Mouse (Mus musculus): ENCODE results near the gene Zfp92. TPM values are rescaled to one million over a fixed set of nuclear protein-coding genes. Genes with fewer than 3 reads are reported as not detected.
"Not testable (repeated sequence)": the region's sequence is repeated elsewhere in the genome, so short reads cannot be mapped to it uniquely, and the experiment has no call there.

Gene Zfp92
- polyA plus RNA-seq (2015; fragmentation: Nextera tagmentation; extraction: Ambion mirVana), result not detected in 2 replicates

DNA sequence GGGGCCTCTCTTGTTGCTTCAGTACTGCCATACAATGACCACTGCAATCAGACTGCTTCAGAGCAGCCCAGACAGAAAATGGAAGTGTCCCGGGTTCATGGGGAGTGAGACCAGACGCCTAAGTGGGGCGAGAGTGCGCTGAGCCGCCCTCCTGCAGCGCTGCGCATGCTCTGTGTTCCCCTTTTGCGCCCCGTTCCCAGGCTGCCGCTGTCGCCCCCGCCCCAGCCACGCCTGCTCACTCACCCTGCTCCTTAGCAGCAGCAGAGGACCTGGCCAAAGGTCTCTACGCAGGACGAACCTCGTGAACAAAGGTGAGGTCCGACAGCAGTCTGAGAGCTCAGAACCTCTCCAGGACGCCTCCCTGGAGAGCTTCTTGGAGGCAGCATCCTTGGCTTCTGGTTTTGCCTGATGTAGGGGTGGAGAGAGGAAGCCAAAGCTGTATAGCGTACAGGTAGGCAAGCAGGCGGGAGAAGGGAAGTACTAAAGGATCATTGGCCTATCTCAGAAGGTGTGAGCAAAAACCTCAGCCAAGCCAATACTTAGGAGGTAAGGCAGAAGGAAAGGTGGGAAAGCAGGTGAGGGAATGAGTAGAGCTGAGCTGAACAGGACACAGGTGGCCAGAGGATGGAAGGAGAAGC, at the start of gene Zfp92:
Gene Zfp92, plus strand, starts transcription at position 217 of the 638 bp plus-strand sequence.
- Histone ChIP-seq H3K9ac (replicated peaks) (no peak within 1 kb of the TSS), H3K4me2 (ENCODE audit: low read depth, low read length) (peak within 1 kb of the TSS; percentile 34; the same call in 1 of the 2 replicates), H3K27me3 (ENCODE audit: insufficient read depth, low read length) (peaks cover 7% of the 10 kb centered on the region; the same call in 1 of the 2 replicates), H3K36me3 (replicated peaks; ENCODE audit: insufficient read depth, low read length) (no peaks in the 10 kb centered on the region), H3K9me3 (ENCODE audit: low read length) (no peaks in the 10 kb centered on the region), H3K27ac (ENCODE audit: low read depth) (no peak within 1 kb of the TSS), H3K4me1 (ENCODE audit: insufficient read depth) (no peaks in the 10 kb centered on the region), H3K4me3 (ENCODE audit: low read depth, low read length) (0 out of 2 replicates have a peak within 1 kb of the TSS, but pooled peaks have one; percentile 16)
- DNase-seq (no peak), ATAC-seq (no peak)
- 13% methylated on average over 16 of the region's 20 CpGs for WGBS (ENCODE audit: insufficient replicate concordance)
- TF ChIP-seq CTCF (IDR thresholded peaks at IDR 0.05; ENCODE audit: low read depth) (no peak), EP300 (IDR thresholded peaks at IDR 0.05; ENCODE audit: low read depth) (no peak)

DNA sequence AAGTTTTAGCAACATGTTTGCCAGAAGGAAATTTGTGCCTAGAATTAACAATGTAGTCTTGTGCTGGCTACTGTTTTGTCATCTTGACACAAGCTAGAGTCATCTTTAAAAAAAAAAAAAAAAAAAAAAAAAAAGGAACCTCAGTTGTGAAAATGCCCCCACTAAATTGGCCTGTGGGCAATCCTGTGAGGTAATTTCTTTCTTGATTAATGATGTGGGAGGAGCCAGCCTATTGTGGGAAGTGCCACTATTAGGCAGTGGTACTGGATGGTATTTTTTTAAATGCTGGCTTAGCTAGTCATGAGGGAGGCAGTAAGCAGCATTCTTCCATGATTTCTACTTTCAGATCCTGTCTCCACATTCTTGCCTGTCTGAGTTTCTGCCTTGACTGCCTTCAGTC, 47.6 kb upstream of the Zfp92 start:
- no peak overlapping the region for H3K9ac ChIP-seq (replicated peaks)
- H3K9me3 ChIP-seq (ENCODE audit: low read length), result no peaks in the 10 kb centered on the region
- no peaks in the 10 kb centered on the region for H3K27me3 ChIP-seq (ENCODE audit: insufficient read depth, low read length)
- H3K4me1 ChIP-seq (ENCODE audit: insufficient read depth), result no peaks in the 10 kb centered on the region
- H3K36me3 ChIP-seq (replicated peaks; ENCODE audit: insufficient read depth, low read length), result no peaks in the 10 kb centered on the region
- H3K4me3 ChIP-seq (ENCODE audit: low read depth, low read length), result no peak overlapping the region
- no peak for TF ChIP-seq CTCF (IDR thresholded peaks at IDR 0.05; ENCODE audit: low read depth)
- ATAC-seq (no peak), DNase-seq (no peak)
- H3K27ac ChIP-seq (ENCODE audit: low read depth), result no peak overlapping the region
- no peak overlapping the region for H3K4me2 ChIP-seq (ENCODE audit: low read depth, low read length)

DNA sequence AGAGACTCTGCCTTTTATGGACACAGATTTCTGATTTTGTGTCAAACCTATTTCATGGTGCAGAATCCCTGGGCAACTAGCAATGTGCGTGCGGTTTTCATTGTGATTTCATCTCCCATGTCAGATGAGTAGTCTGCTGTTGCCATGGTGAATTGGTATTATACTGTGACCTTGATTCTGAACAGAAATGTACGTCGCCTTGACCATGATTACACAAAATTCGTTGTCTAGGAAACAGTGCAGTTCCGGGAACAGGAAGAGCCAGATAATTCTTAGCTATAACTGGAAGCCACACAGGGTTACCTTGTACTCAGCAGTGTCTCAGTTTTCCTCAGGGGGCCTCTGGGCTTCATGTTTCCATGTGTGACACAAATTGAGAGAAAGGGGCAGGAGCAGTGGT, 26.5 kb upstream of the Zfp92 start:
- H3K9ac ChIP-seq (replicated peaks), result no peak overlapping the region
- no peaks in the 10 kb centered on the region for H3K36me3 ChIP-seq (replicated peaks; ENCODE audit: insufficient read depth, low read length)
- WGBS (ENCODE audit: insufficient replicate concordance), result 69% methylated on average over 6 of the region's 6 CpGs
- H3K4me3 ChIP-seq (ENCODE audit: low read depth, low read length), result no peak overlapping the region
- no peaks in the 10 kb centered on the region for H3K27me3 ChIP-seq (ENCODE audit: insufficient read depth, low read length)
- H3K4me2 ChIP-seq (ENCODE audit: low read depth, low read length), result no peak overlapping the region
- no peak for ATAC-seq
- H3K27ac ChIP-seq (ENCODE audit: low read depth), result no peak overlapping the region
- no peak for TF ChIP-seq CTCF (IDR thresholded peaks at IDR 0.05; ENCODE audit: low read depth)
- TF ChIP-seq EP300 (IDR thresholded peaks at IDR 0.05; ENCODE audit: low read depth), result no peak
- no peaks in the 10 kb centered on the region for H3K9me3 ChIP-seq (ENCODE audit: low read length)
- no peak for DNase-seq
- H3K4me1 ChIP-seq (ENCODE audit: insufficient read depth), result no peaks in the 10 kb centered on the region

DNA sequence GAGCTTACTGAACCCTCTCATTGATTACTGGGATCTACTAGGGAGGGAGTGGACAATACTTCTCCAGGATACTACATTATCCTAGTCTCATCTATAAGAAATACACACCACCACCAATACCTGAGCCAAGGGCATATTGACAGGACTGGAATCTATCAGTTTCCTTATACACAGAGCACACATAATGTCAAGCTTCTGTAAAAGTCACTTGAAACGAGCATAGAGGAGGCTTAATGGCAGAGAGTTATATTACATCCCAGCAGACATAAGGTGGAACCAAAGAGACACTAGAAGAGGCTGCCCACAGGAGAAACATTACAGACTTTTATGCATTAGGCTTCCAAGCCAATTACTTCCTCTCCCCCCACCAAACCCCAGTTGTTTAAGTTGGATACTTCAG, 26.0 kb upstream of the Zfp92 start:
- no peak overlapping the region for H3K4me2 ChIP-seq (ENCODE audit: low read depth, low read length)
- TF ChIP-seq CTCF (IDR thresholded peaks at IDR 0.05; ENCODE audit: low read depth), result no peak
- no peaks in the 10 kb centered on the region for H3K36me3 ChIP-seq (replicated peaks; ENCODE audit: insufficient read depth, low read length)
- WGBS (ENCODE audit: insufficient replicate concordance), result 22% methylated on average over 1 of the region's 1 CpGs
- no peak overlapping the region for H3K27ac ChIP-seq (ENCODE audit: low read depth)
- no peaks in the 10 kb centered on the region for H3K27me3 ChIP-seq (ENCODE audit: insufficient read depth, low read length)
- no peak for ATAC-seq
- H3K4me1 ChIP-seq (ENCODE audit: insufficient read depth), result no peaks in the 10 kb centered on the region
- no peak overlapping the region for H3K4me3 ChIP-seq (ENCODE audit: low read depth, low read length)
- H3K9me3 ChIP-seq (ENCODE audit: low read length), result no peaks in the 10 kb centered on the region
- DNase-seq, result no peak
- no peak overlapping the region for H3K9ac ChIP-seq (replicated peaks)

DNA sequence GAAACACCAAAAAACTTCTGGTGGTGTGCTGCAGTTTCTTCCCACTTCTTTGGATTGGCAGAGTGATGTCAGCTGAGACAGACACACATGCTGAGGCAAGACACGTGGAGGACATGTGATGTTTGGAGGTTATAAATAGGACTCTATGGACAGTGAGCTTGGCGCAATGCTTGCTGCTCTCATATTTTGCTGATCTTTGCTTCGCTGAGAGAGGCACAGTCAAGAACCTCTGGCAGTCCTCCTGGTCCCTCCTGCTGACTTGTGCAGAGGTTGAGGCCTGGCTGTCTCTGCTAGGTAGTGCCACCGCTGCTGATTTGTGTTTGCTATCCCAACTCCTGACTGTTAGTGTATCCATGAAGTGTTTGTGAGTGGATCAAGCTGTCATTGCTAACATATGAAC, 19.4 kb upstream of the Zfp92 start:
- 71% methylated on average over 4 of the region's 4 CpGs for WGBS (ENCODE audit: insufficient replicate concordance)
- Histone ChIP-seq H3K4me1 (ENCODE audit: insufficient read depth) (no peaks in the 10 kb centered on the region), H3K9me3 (ENCODE audit: low read length) (no peaks in the 10 kb centered on the region), H3K9ac (replicated peaks) (no peak overlapping the region), H3K27ac (ENCODE audit: low read depth) (no peak overlapping the region), H3K27me3 (ENCODE audit: insufficient read depth, low read length) (peaks cover 2% of the 10 kb centered on the region; the same call in 1 of the 2 replicates), H3K4me2 (ENCODE audit: low read depth, low read length) (no peak overlapping the region), H3K36me3 (replicated peaks; ENCODE audit: insufficient read depth, low read length) (no peaks in the 10 kb centered on the region), H3K4me3 (ENCODE audit: low read depth, low read length) (no peak overlapping the region)
- TF ChIP-seq EP300 (IDR thresholded peaks at IDR 0.05; ENCODE audit: low read depth) (no peak), CTCF (IDR thresholded peaks at IDR 0.05; ENCODE audit: low read depth) (no peak)
- ATAC-seq, result no peak
- DNase-seq, result no peak

DNA sequence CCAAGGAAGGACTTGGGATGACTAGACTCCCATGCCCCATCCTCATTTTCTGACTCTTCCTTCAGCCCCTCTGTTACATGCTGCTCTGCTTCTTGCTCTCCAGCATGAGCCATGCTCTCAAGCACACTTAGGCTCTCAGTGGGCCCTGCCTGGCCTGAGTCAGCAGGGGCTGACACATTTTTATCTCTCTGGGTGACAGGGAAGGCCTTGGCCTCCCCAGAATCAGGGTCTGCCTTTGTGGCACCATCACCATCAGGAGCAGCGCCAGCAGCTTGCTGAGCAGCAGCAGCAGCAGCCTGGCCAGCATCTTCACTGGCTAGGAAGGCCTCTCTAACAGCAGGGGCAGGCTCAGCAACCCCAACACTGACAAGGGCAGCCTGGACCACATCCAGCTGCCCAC, 14.4 kb upstream of the Zfp92 start:
- 88% methylated on average over 1 of the region's 1 CpGs for WGBS (ENCODE audit: insufficient replicate concordance)
- H3K27me3 ChIP-seq (ENCODE audit: insufficient read depth, low read length), result peaks cover 2% of the 10 kb centered on the region; the same call in 1 of the 2 replicates
- no peak overlapping the region for H3K4me3 ChIP-seq (ENCODE audit: low read depth, low read length)

DNA sequence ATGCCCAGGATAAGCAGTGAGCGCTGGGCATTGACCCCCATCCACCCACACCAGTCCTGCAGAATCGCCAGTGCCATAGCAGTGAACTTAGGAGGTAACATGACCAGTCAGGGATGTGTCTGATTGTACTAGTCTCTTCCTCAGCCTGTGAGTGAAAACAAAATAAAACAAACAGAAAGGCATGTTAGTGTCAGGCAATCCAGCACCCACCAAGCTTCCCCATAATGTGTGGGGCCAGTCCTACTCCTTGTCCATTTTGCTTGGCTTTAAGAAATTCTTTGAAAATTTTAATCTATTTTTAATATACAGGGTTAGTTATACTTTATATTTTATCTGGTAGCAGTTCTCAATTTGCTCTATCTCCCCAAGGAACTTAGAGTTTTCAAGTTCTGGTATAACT, 12.3 kb upstream of the Zfp92 start, which contains the start of gene Gm18336:
Gene Gm18336, minus strand, starts transcription at position 101 of the 400 bp plus-strand sequence.
- not testable (repeated sequence) for H3K4me3 ChIP-seq (ENCODE audit: low read depth, low read length); H3K4me1 ChIP-seq (ENCODE audit: insufficient read depth); H3K9ac ChIP-seq (replicated peaks); H3K4me2 ChIP-seq (ENCODE audit: low read depth, low read length); ATAC-seq; DNase-seq; H3K9me3 ChIP-seq (ENCODE audit: low read length); H3K36me3 ChIP-seq (replicated peaks; ENCODE audit: insufficient read depth, low read length); H3K27me3 ChIP-seq (ENCODE audit: insufficient read depth, low read length); H3K27ac ChIP-seq (ENCODE audit: low read depth)
- WGBS (ENCODE audit: insufficient replicate concordance), result 54% methylated on average over 1 of the region's 2 CpGs

More for the DNA sequence above, 14.4 kb upstream of the Zfp92 start:
- no peak for TF ChIP-seq EP300 (IDR thresholded peaks at IDR 0.05; ENCODE audit: low read depth)
- no peak for TF ChIP-seq CTCF (IDR thresholded peaks at IDR 0.05; ENCODE audit: low read depth)
- ATAC-seq (no peak), DNase-seq (no peak)
- no peak overlapping the region for H3K27ac ChIP-seq (ENCODE audit: low read depth)
- H3K9ac ChIP-seq (replicated peaks), result no peak overlapping the region
- no peaks in the 10 kb centered on the region for H3K4me1 ChIP-seq (ENCODE audit: insufficient read depth)
- H3K36me3 ChIP-seq (replicated peaks; ENCODE audit: insufficient read depth, low read length), result no peaks in the 10 kb centered on the region
- H3K4me2 ChIP-seq (ENCODE audit: low read depth, low read length), result no peak overlapping the region
- no peaks in the 10 kb centered on the region for H3K9me3 ChIP-seq (ENCODE audit: low read length)

Data from liver, postnatal 0 days (tissue).